8 mouse cellular contexts compared by ENCODE assay signal in genomic region chr19:9954055-9954810, GRCm38 (mm10). TPM values are rescaled to one million over a fixed set of nuclear protein-coding genes. Genes with fewer than 3 reads are reported as not detected.
A peak's percentile ranks its signal among the peaks of the same experiment; 100 is the strongest.
DNase-seq lines count a peak whose midpoint lies in the region; ATAC-seq and TF ChIP-seq lines count a peak whose summit lies in the region.

No protein-coding gene starts in this region.

- ATAC-seq in heart, embryonic 14.5 days (ENCODE audit: insufficient number of reproducible peaks, insufficient read depth, low FRiP score, low read depth): peak; percentile 81
- peak; percentile 61 for ATAC-seq in monocyte, adult 5-6 weeks (replicated peaks; ENCODE audit: insufficient number of reproducible peaks, low FRiP score, low TSS enrichment, poor library complexity, severe bottlenecking)

- H3K4me3 ChIP-seq in heart, embryonic 14.5 days (ENCODE audit: control insufficient read depth in 1 of 2, insufficient read depth in 1 of 2, low read depth in 1 of 2, low read length in 2 of 2): no peak overlapping the region
- no peak overlapping the region for H3K4me3 ChIP-seq in liver, adult 2 months (ENCODE audit: insufficient read depth, low read depth, low read length)

- H3K27ac ChIP-seq in heart, embryonic 14.5 days (replicated peaks in 1 of 2; ENCODE audit: control insufficient read depth in 1 of 2, insufficient read depth in 1 of 2, low read depth in 2 of 2, low read length in 2 of 2): peak overlapping the region; percentile 84 to 88
- H3K27ac ChIP-seq in liver, adult 2 months (replicated peaks; ENCODE audit: insufficient read depth, low read depth, low read length): peak overlapping the region; percentile 98

- 0 out of 2 replicates have a peak, but pooled peaks cover 3% of the 10 kb centered on the region for H3K79me2 ChIP-seq in liver, adult 2 months (ENCODE audit: control insufficient read depth, insufficient read depth, low read length)

- H3K27me3 ChIP-seq in heart, embryonic 14.5 days (ENCODE audit: control insufficient read depth, insufficient read depth, low read length): no peaks in the 10 kb centered on the region
- H3K27me3 ChIP-seq in liver, adult 2 months (ENCODE audit: control insufficient read depth, insufficient read depth, low read length): no peaks in the 10 kb centered on the region

- no peak for TF ChIP-seq CTCF in liver, adult 2 months (IDR thresholded peaks at IDR 0.05; ENCODE audit: low read depth, low read length)

- H3K4me2 ChIP-seq in heart, embryonic 14.5 days (ENCODE audit: low read length): peak overlapping the region; percentile 36

- no peaks in the 10 kb centered on the region for H3K36me3 ChIP-seq in heart, embryonic 14.5 days (ENCODE audit: control insufficient read depth, insufficient read depth, low read length)
- H3K36me3 ChIP-seq in liver, adult 2 months (ENCODE audit: control insufficient read depth, insufficient read depth, low read length): no peaks in the 10 kb centered on the region

- H3K9me3 ChIP-seq in heart, embryonic 14.5 days (ENCODE audit: control insufficient read depth, low read length): 0 out of 2 replicates have a peak, but pooled peaks cover 4% of the 10 kb centered on the region

- 28% methylated on average over 7 of the region's 7 CpGs for WGBS in heart, embryonic 14.5 days
- 4% methylated on average over 7 of the region's 7 CpGs for WGBS in liver, adult 2 months

- H3K4me1 ChIP-seq in heart, embryonic 14.5 days (ENCODE audit: control insufficient read depth in 2 of 2, insufficient read depth in 2 of 2, low read length in 2 of 2): peaks cover 5 to 13% of the 10 kb centered on the region in 2 experiments
- H3K4me1 ChIP-seq in liver, adult 2 months (ENCODE audit: control insufficient read depth, insufficient read depth, low read length): peaks cover 7% of the 10 kb centered on the region

- 0 out of 2 replicates have a peak overlapping the region, but pooled peaks have one; percentile 58 for H3K9ac ChIP-seq in heart, embryonic 14.5 days (ENCODE audit: low read length)
- H3K9ac ChIP-seq in liver, adult 2 months (ENCODE audit: low read depth, low read length): no peak overlapping the region

- DNase-seq in 416B (ENCODE audit: low read depth): peak; percentile 86
- peak; percentile 25 to 73 for DNase-seq in adrenal gland, postnatal 4 days (ENCODE audit: low spot score in 2 of 2)
- DNase-seq in fibroblast of lung, adult 2 months (ENCODE audit: low read depth): peak; percentile 95
- DNase-seq in kidney, postnatal 10 days: peak; percentile 76
- DNase-seq in liver, adult 2 months (ENCODE audit: extremely low read depth, low read depth, low spot score): peak; percentile 91
- DNase-seq in urinary bladder, adult 2 months (ENCODE audit: low spot score): peak; percentile 63

- no peak for TF ChIP-seq POLR2A in liver, adult 2 months (IDR thresholded peaks at IDR 0.05; ENCODE audit: extremely low read depth, insufficient read depth, low read length)

RNA-seq across cellular contexts. Expression of gene Fth1, which starts 26.2 kb away (rescaled TPM):
- 1,000 to 10,000 TPM; 1,555 to 1,573 TPM for total RNA-seq in adrenal gland, postnatal 4 days (2021)
- polyA plus RNA-seq in heart, embryonic 14.5 days (2014; fragmentation: Nextera tagmentation; extraction: Ambion mirVana): 1,816 and 1,859 TPM in 2 replicates
- 1,154 and 1,241 TPM in 2 replicates for total RNA-seq in liver, adult 2 months (2014; rRNA removed)
- 7,340 and 8,771 TPM in 2 replicates for polyA plus RNA-seq in liver, adult 2 months (2012; rRNA removed)
- total RNA-seq in monocyte, adult 5-6 weeks (2017): 676 to 886 TPM (median 682 TPM) in 3 replicates
- polyA plus RNA-seq in urinary bladder, adult 2 months (2012; rRNA removed): 2,402 and 3,491 TPM in 2 replicates

RNA-seq across cellular contexts. Expression of gene Best1, which starts 47.2 kb away (rescaled TPM):
- total RNA-seq in adrenal gland, postnatal 4 days (2021): 1 to 10 TPM in 1 of 2 experiments, under 1 TPM in 1; 0.71 to 2.2 TPM
- 0.24 and 0.40 TPM in 2 replicates for polyA plus RNA-seq in heart, embryonic 14.5 days (2014; fragmentation: Nextera tagmentation; extraction: Ambion mirVana)
- total RNA-seq in liver, adult 2 months (2014; rRNA removed): not detected in 2 replicates
- polyA plus RNA-seq in liver, adult 2 months (2012; rRNA removed): 0.05 TPM in 1 of 2 replicates, not detected in the other
- total RNA-seq in monocyte, adult 5-6 weeks (2017): 0.21 TPM in 1 of 3 replicates, not detected in the others
- polyA plus RNA-seq in urinary bladder, adult 2 months (2012; rRNA removed): 3.8 and 4.2 TPM in 2 replicates

RNA-seq across cellular contexts. Expression of gene Rab3il1, which starts 47.2 kb away (rescaled TPM):
- total RNA-seq in adrenal gland, postnatal 4 days (2021): 10 to 100 TPM; 21.8 to 23.9 TPM
- polyA plus RNA-seq in heart, embryonic 14.5 days (2014; fragmentation: Nextera tagmentation; extraction: Ambion mirVana): 27.6 and 27.7 TPM in 2 replicates
- total RNA-seq in liver, adult 2 months (2014; rRNA removed): 3.1 and 4.0 TPM in 2 replicates
- 3.1 and 3.8 TPM in 2 replicates for polyA plus RNA-seq in liver, adult 2 months (2012; rRNA removed)
- 0.39 to 3.0 TPM in 2 of 3 replicates, not detected in the other for total RNA-seq in monocyte, adult 5-6 weeks (2017)
- 22.0 and 23.6 TPM in 2 replicates for polyA plus RNA-seq in urinary bladder, adult 2 months (2012; rRNA removed)

RNA-seq across cellular contexts. Expression of gene Incenp, which starts 54.9 kb away (rescaled TPM):
- total RNA-seq in adrenal gland, postnatal 4 days (2021): 10 to 100 TPM; 69.3 to 69.9 TPM
- polyA plus RNA-seq in heart, embryonic 14.5 days (2014; fragmentation: Nextera tagmentation; extraction: Ambion mirVana): 51.7 and 52.2 TPM in 2 replicates
- total RNA-seq in liver, adult 2 months (2014; rRNA removed): 1.9 and 2.4 TPM in 2 replicates
- polyA plus RNA-seq in liver, adult 2 months (2012; rRNA removed): 0.76 and 1.4 TPM in 2 replicates
- total RNA-seq in monocyte, adult 5-6 weeks (2017): 23.7 to 34.3 TPM (median 24.1 TPM) in 3 replicates
- polyA plus RNA-seq in urinary bladder, adult 2 months (2012; rRNA removed): 4.9 and 7.9 TPM in 2 replicates
